10 mouse cellular contexts compared by ENCODE assay signal in genomic region chr2:30912291-30912773, GRCm38 (mm10). TPM values are rescaled to one million over a fixed set of nuclear protein-coding genes. Genes with fewer than 3 reads are reported as not detected.
DNase-seq lines count a peak whose midpoint lies in the region; ATAC-seq lines count a peak whose summit lies in the region.
"Had no signal": no experiment of that assay in that cellular context is flagged by ENCODE, and none has a peak within 500 bp of the region (broad histone marks: within the 10 kb centered on the region; RNA-seq: fewer than 3 reads in every experiment).

No protein-coding gene starts in this region.

- peak; percentile 77 for DNase-seq in urinary bladder, postnatal 14 days (ENCODE audit: low spot score)
- DNase-seq in urinary bladder, postnatal 10 days (ENCODE audit: low spot score) = no peak
- DNase-seq in kidney, postnatal 4 days = peak; percentile 69 to 79
- peak; percentile 83 for DNase-seq in testis, postnatal 10 days (ENCODE audit: low spot score)
- DNase-seq in neural tube, embryonic 10.5 days (ENCODE audit: extremely low spot score, low spot score) = no peak
- no peak for DNase-seq in left cerebral cortex, adult 8-10 months (ENCODE audit: low spot score in 2 of 2)
- no peak for DNase-seq in cerebellum, postnatal 36 days
- DNase-seq: thymus, postnatal 36 days had no signal

- 40% methylated on average over 4 of the region's 4 CpGs for WGBS in heart, embryonic 11.5 days (ENCODE audit: insufficient replicate concordance)

- H3K27me3 ChIP-seq in heart, embryonic 11.5 days (ENCODE audit: control insufficient read depth, insufficient read depth, low read length) = no peaks in the 10 kb centered on the region

- ATAC-seq in heart, embryonic 11.5 days (replicated peaks; ENCODE audit: insufficient number of reproducible peaks, low FRiP score, low TSS enrichment) = no peak
- ATAC-seq: forebrain, embryonic 16.5 days had no signal

- peaks cover 7% of the 10 kb centered on the region; the same call in 1 of the 2 replicates for H3K4me1 ChIP-seq in heart, embryonic 11.5 days (ENCODE audit: control insufficient read depth, insufficient read depth, low read length)

- H3K27ac ChIP-seq in heart, embryonic 11.5 days (ENCODE audit: low read depth, low read length) = no peak overlapping the region

- no peaks in the 10 kb centered on the region for H3K9me3 ChIP-seq in heart, embryonic 11.5 days (replicated peaks; ENCODE audit: control insufficient read depth, low read length)

- no peak overlapping the region for H3K4me3 ChIP-seq in heart, embryonic 11.5 days (ENCODE audit: low read depth, low read length)

- H3K36me3 ChIP-seq in heart, embryonic 11.5 days (ENCODE audit: control insufficient read depth, insufficient read depth, low read length) = no peaks in the 10 kb centered on the region

- 0 out of 2 replicates have a peak overlapping the region, but pooled peaks have one; percentile 11 for H3K9ac ChIP-seq in heart, embryonic 11.5 days (ENCODE audit: low read depth, low read length)

- no peak overlapping the region for H3K4me2 ChIP-seq in heart, embryonic 11.5 days

RNA-seq across cellular contexts. Expression of gene Ptges, which starts 17.3 kb away (rescaled TPM):
- polyA plus RNA-seq in heart, embryonic 11.5 days (2014; fragmentation: Nextera tagmentation; extraction: Ambion mirVana) = 3.1 and 3.6 TPM in 2 replicates
- 1 to 10 TPM; 4.3 to 7.3 (median 6.9) TPM for total RNA-seq in left cerebral cortex, adult 8-10 months (2022)

RNA-seq across cellular contexts. Expression of gene Tor1b, which starts 40.4 kb away (rescaled TPM):
- 23.3 and 23.7 TPM in 2 replicates for polyA plus RNA-seq in heart, embryonic 11.5 days (2014; fragmentation: Nextera tagmentation; extraction: Ambion mirVana)
- 10 to 100 TPM; 25.8 to 29.1 (median 28.0) TPM for total RNA-seq in left cerebral cortex, adult 8-10 months (2022)

RNA-seq across cellular contexts. Expression of gene Tor1a, which starts 55.4 kb away (rescaled TPM):
- polyA plus RNA-seq in heart, embryonic 11.5 days (2014; fragmentation: Nextera tagmentation; extraction: Ambion mirVana) = 54.9 and 57.6 TPM in 2 replicates
- 10 to 100 TPM; 34.4 to 45.2 (median 37.9) TPM for total RNA-seq in left cerebral cortex, adult 8-10 months (2022)

Comparison
In these comparisons a context has a peak if more than half of its experiments do, and no peak if none do; other contexts are left out.
1. DNase-seq: peak in urinary bladder, postnatal 14 days (single experiment), kidney, postnatal 4 days (2 of 2) and testis, postnatal 10 days (single experiment); none in urinary bladder, postnatal 10 days (single experiment), neural tube, embryonic 10.5 days (single experiment), left cerebral cortex, adult 8-10 months (0 of 2) and cerebellum, postnatal 36 days (0 of 2).